ENCODE assay signal across 25 mouse cellular contexts in the genomic region with DNA sequence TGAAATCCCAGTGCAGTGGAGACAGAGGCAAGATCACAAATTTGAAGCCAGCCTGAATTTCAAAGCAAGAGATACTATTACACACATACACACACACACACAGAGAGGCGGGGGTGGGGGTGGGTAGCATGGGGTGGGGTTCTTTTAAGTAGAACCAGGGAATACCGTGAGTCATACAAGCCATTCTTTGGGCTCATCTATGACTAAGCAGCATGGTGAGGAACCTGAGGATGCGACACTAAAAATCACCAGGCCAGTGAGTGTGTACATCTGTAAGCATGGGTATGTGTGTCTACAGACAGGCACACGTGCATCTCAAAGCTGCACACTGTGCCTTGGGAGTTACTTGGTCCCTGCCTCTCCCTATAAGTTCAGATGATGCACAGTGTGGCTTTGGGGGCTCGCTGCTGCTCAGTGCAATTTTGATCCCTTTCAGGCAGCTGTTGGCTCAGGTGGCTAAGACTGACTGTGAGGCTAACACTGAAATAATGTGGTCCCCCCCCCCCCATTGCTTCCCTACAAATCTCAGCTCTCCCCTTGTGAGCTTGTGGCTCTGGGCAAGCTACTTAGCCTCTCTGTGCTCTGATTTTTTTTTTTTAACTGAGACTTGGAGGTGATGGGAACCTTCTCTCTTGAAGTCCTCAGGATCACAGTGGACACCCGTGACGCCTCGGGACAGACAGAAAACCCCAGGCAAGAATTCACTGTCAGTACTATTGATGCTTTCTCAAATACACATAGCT.
DNase-seq lines count a peak whose midpoint lies in the region; ATAC-seq and TF ChIP-seq lines count a peak whose summit lies in the region.
"Had no signal": no experiment of that assay in that cellular context is flagged by ENCODE, and none has a peak within 500 bp of the region (broad histone marks: within the 10 kb centered on the region; RNA-seq: fewer than 3 reads in every experiment).

No protein-coding gene starts in this region.

- no peaks in the 10 kb centered on the region for H3K36me3 ChIP-seq in embryonic facial prominence, embryonic 13.5 days
- no peaks in the 10 kb centered on the region for H3K36me3 ChIP-seq in embryonic facial prominence, embryonic 10.5 days (replicated peaks)
- H3K36me3 ChIP-seq in hindbrain, embryonic 12.5 days: no peaks in the 10 kb centered on the region
- no peaks in the 10 kb centered on the region for H3K36me3 ChIP-seq in hindbrain, embryonic 14.5 days (replicated peaks; ENCODE audit: control insufficient read depth, insufficient read depth)
- no peaks in the 10 kb centered on the region for H3K36me3 ChIP-seq in neural tube, embryonic 11.5 days (ENCODE audit: control insufficient read depth, insufficient read depth, low read length)
- H3K36me3 ChIP-seq in neural tube, embryonic 15.5 days: no peaks in the 10 kb centered on the region
- no peaks in the 10 kb centered on the region for H3K36me3 ChIP-seq in midbrain, embryonic 14.5 days (ENCODE audit: control insufficient read depth, insufficient read depth, low read length)
- H3K36me3 ChIP-seq: embryonic facial prominence, embryonic 15.5 days; heart, embryonic 13.5 days; limb, embryonic 12.5 days; liver, embryonic 15.5 days; neural tube, embryonic 13.5 days had no signal

- H3K9me3 ChIP-seq in embryonic facial prominence, embryonic 13.5 days: no peaks in the 10 kb centered on the region
- H3K9me3 ChIP-seq in embryonic facial prominence, embryonic 10.5 days: no peaks in the 10 kb centered on the region
- H3K9me3 ChIP-seq in hindbrain, embryonic 12.5 days (replicated peaks): no peaks in the 10 kb centered on the region
- H3K9me3 ChIP-seq in hindbrain, embryonic 14.5 days (ENCODE audit: control insufficient read depth, low read length): no peaks in the 10 kb centered on the region
- H3K9me3 ChIP-seq in neural tube, embryonic 11.5 days (ENCODE audit: control insufficient read depth, low read length): no peaks in the 10 kb centered on the region
- no peaks in the 10 kb centered on the region for H3K9me3 ChIP-seq in neural tube, embryonic 15.5 days (replicated peaks)
- H3K9me3 ChIP-seq in midbrain, embryonic 14.5 days (ENCODE audit: control insufficient read depth, low read length): no peaks in the 10 kb centered on the region
- H3K9me3 ChIP-seq: embryonic facial prominence, embryonic 15.5 days; heart, embryonic 13.5 days; limb, embryonic 12.5 days; liver, embryonic 15.5 days; neural tube, embryonic 13.5 days had no signal

- intact Hi-C loops in left cerebral cortex, adult 2 months (cut with DNase I): no loop called here

- H3K27ac ChIP-seq in embryonic facial prominence, embryonic 13.5 days: peak overlapping the region; percentile 45
- H3K27ac ChIP-seq in embryonic facial prominence, embryonic 10.5 days (replicated peaks): no peak overlapping the region
- H3K27ac ChIP-seq in hindbrain, embryonic 12.5 days: no peak overlapping the region
- H3K27ac ChIP-seq in hindbrain, embryonic 14.5 days: no peak overlapping the region
- H3K27ac ChIP-seq in neural tube, embryonic 11.5 days (ENCODE audit: low read depth, low read length): no peak overlapping the region
- H3K27ac ChIP-seq in neural tube, embryonic 15.5 days (replicated peaks): no peak overlapping the region
- 0 out of 2 replicates have a peak overlapping the region, but pooled peaks have one; percentile 13 for H3K27ac ChIP-seq in midbrain, embryonic 14.5 days (replicated peaks; ENCODE audit: low read depth, low read length)
- no peak overlapping the region for H3K27ac ChIP-seq in left cerebral cortex, adult 2 months
- H3K27ac ChIP-seq: embryonic facial prominence, embryonic 15.5 days; heart, embryonic 13.5 days; limb, embryonic 12.5 days; liver, embryonic 15.5 days; neural tube, embryonic 13.5 days had no signal

- H3K27me3 ChIP-seq in embryonic facial prominence, embryonic 13.5 days: no peaks in the 10 kb centered on the region
- H3K27me3 ChIP-seq in embryonic facial prominence, embryonic 10.5 days (replicated peaks; ENCODE audit: low read depth, poor library complexity, severe bottlenecking): peaks cover 11% of the 10 kb centered on the region; the same call in 1 of the 2 replicates
- H3K27me3 ChIP-seq in hindbrain, embryonic 12.5 days: peaks cover 42% of the 10 kb centered on the region
- peaks cover 21% of the 10 kb centered on the region for H3K27me3 ChIP-seq in hindbrain, embryonic 14.5 days (ENCODE audit: control insufficient read depth, insufficient read depth, low read length)
- no peaks in the 10 kb centered on the region for H3K27me3 ChIP-seq in neural tube, embryonic 11.5 days (ENCODE audit: control insufficient read depth, insufficient read depth, low read length)
- peaks cover 7% of the 10 kb centered on the region; the same call in 1 of the 2 replicates for H3K27me3 ChIP-seq in neural tube, embryonic 15.5 days (replicated peaks)
- H3K27me3 ChIP-seq in midbrain, embryonic 14.5 days (ENCODE audit: control insufficient read depth, insufficient read depth, low read length): peaks cover 27% of the 10 kb centered on the region
- H3K27me3 ChIP-seq: embryonic facial prominence, embryonic 15.5 days; heart, embryonic 13.5 days; limb, embryonic 12.5 days; liver, embryonic 15.5 days had no signal

- WGBS in embryonic facial prominence, embryonic 13.5 days: 39% methylated on average over 8 of the region's 8 CpGs
- 65% methylated on average over 8 of the region's 8 CpGs for WGBS in embryonic facial prominence, embryonic 10.5 days
- WGBS in hindbrain, embryonic 12.5 days: 49% methylated on average over 8 of the region's 8 CpGs
- WGBS in hindbrain, embryonic 14.5 days: 44% methylated on average over 8 of the region's 8 CpGs
- 69% methylated on average over 8 of the region's 8 CpGs for WGBS in neural tube, embryonic 11.5 days
- 49% methylated on average over 8 of the region's 8 CpGs for WGBS in neural tube, embryonic 15.5 days
- WGBS in midbrain, embryonic 14.5 days: 36% methylated on average over 8 of the region's 8 CpGs

- H3K4me1 ChIP-seq in embryonic facial prominence, embryonic 13.5 days: peaks cover 12% of the 10 kb centered on the region
- H3K4me1 ChIP-seq in embryonic facial prominence, embryonic 10.5 days: 0 out of 2 replicates have a peak, but pooled peaks cover 5% of the 10 kb centered on the region
- H3K4me1 ChIP-seq in hindbrain, embryonic 12.5 days: peaks cover 11% of the 10 kb centered on the region
- H3K4me1 ChIP-seq in hindbrain, embryonic 14.5 days (replicated peaks; ENCODE audit: control insufficient read depth, insufficient read depth, low read length): 0 out of 2 replicates have a peak, but pooled peaks cover 6% of the 10 kb centered on the region
- H3K4me1 ChIP-seq in neural tube, embryonic 11.5 days (ENCODE audit: control insufficient read depth, insufficient read depth, low read length): no peaks in the 10 kb centered on the region
- H3K4me1 ChIP-seq in neural tube, embryonic 15.5 days: peaks cover 7% of the 10 kb centered on the region
- peaks cover 11% of the 10 kb centered on the region; the same call in 1 of the 2 replicates for H3K4me1 ChIP-seq in midbrain, embryonic 14.5 days (ENCODE audit: control insufficient read depth, insufficient read depth, low read length)
- H3K4me1 ChIP-seq: limb, embryonic 12.5 days; liver, embryonic 15.5 days had no signal

- DNase-seq in embryonic facial prominence, embryonic 10.5 days (ENCODE audit: low spot score): no peak
- DNase-seq in hindbrain, embryonic 14.5 days (ENCODE audit: low spot score): no peak
- no peak for DNase-seq in neural tube, embryonic 11.5 days (ENCODE audit: low spot score)
- peak; percentile 23 for DNase-seq in midbrain, embryonic 14.5 days
- no peak for DNase-seq in left cerebral cortex, adult 2 months (ENCODE audit: extremely low spot score in 1 of 2, low spot score in 2 of 2)
- DNase-seq: adrenal gland, postnatal 14 days; cerebellum, adult 11-12 months; cerebellum, adult 9-11 months; gastrocnemius, postnatal 10 days; heart, postnatal 10 days; kidney, adult 8-10 months; kidney, postnatal 10 days; layer of hippocampus, postnatal 36 days; lung, embryonic 14.5 days; lung, postnatal 14 days had no signal

- H3K9ac ChIP-seq in embryonic facial prominence, embryonic 13.5 days: no peak overlapping the region
- no peak overlapping the region for H3K9ac ChIP-seq in hindbrain, embryonic 12.5 days
- no peak overlapping the region for H3K9ac ChIP-seq in hindbrain, embryonic 14.5 days
- H3K9ac ChIP-seq in neural tube, embryonic 11.5 days (ENCODE audit: low read length): no peak overlapping the region
- H3K9ac ChIP-seq in neural tube, embryonic 15.5 days (replicated peaks): no peak overlapping the region
- H3K9ac ChIP-seq in midbrain, embryonic 14.5 days (replicated peaks; ENCODE audit: low read length): no peak overlapping the region
- H3K9ac ChIP-seq: embryonic facial prominence, embryonic 15.5 days; heart, embryonic 13.5 days; limb, embryonic 12.5 days; liver, embryonic 15.5 days; lung, embryonic 14.5 days; neural tube, embryonic 13.5 days had no signal

- 0 out of 2 replicates have a peak overlapping the region, but pooled peaks have one; percentile 5 for H3K4me2 ChIP-seq in embryonic facial prominence, embryonic 13.5 days
- no peak overlapping the region for H3K4me2 ChIP-seq in hindbrain, embryonic 12.5 days (replicated peaks)
- H3K4me2 ChIP-seq in hindbrain, embryonic 14.5 days (replicated peaks): no peak overlapping the region
- H3K4me2 ChIP-seq in neural tube, embryonic 11.5 days (ENCODE audit: low read depth): no peak overlapping the region
- no peak overlapping the region for H3K4me2 ChIP-seq in neural tube, embryonic 15.5 days
- H3K4me2 ChIP-seq in midbrain, embryonic 14.5 days (ENCODE audit: low read length): no peak overlapping the region
- H3K4me2 ChIP-seq: embryonic facial prominence, embryonic 15.5 days; heart, embryonic 13.5 days; limb, embryonic 12.5 days; liver, embryonic 15.5 days; lung, embryonic 14.5 days; neural tube, embryonic 13.5 days had no signal

- no peak overlapping the region for H3K4me3 ChIP-seq in embryonic facial prominence, embryonic 13.5 days
- H3K4me3 ChIP-seq in embryonic facial prominence, embryonic 10.5 days: no peak overlapping the region
- H3K4me3 ChIP-seq in hindbrain, embryonic 12.5 days: no peak overlapping the region
- H3K4me3 ChIP-seq in hindbrain, embryonic 14.5 days (replicated peaks; ENCODE audit: low read length): no peak overlapping the region
- no peak overlapping the region for H3K4me3 ChIP-seq in neural tube, embryonic 11.5 days (ENCODE audit: low read depth, low read length)
- H3K4me3 ChIP-seq in neural tube, embryonic 15.5 days (replicated peaks): no peak overlapping the region
- H3K4me3 ChIP-seq in midbrain, embryonic 14.5 days (replicated peaks; ENCODE audit: low read depth, low read length): no peak overlapping the region
- no peak overlapping the region for H3K4me3 ChIP-seq in left cerebral cortex, adult 2 months
- H3K4me3 ChIP-seq: embryonic facial prominence, embryonic 15.5 days; heart, embryonic 13.5 days; limb, embryonic 12.5 days; liver, embryonic 15.5 days; neural tube, embryonic 13.5 days had no signal

- TF ChIP-seq CTCF in left cerebral cortex, adult 2 months (IDR thresholded peaks at IDR 0.05): no peak

- ATAC-seq in embryonic facial prominence, embryonic 13.5 days (ENCODE audit: insufficient number of reproducible peaks, insufficient read depth, low FRiP score, low TSS enrichment, low read depth): no peak
- 0 out of 2 replicates have a peak, but pooled peaks have one; percentile 35 for ATAC-seq in hindbrain, embryonic 12.5 days (ENCODE audit: low FRiP score)
- no peak for ATAC-seq in hindbrain, embryonic 14.5 days (ENCODE audit: low FRiP score)
- peak; percentile 50 for ATAC-seq in neural tube, embryonic 11.5 days (ENCODE audit: insufficient read depth, low FRiP score, low TSS enrichment)
- ATAC-seq in neural tube, embryonic 15.5 days (ENCODE audit: low FRiP score): no peak
- no peak; the same call in 1 of the 2 replicates for ATAC-seq in midbrain, embryonic 14.5 days (ENCODE audit: low FRiP score, low TSS enrichment)
- ATAC-seq: CD4-positive, CD25-positive, alpha-beta regulatory T cell, adult 4 months; intestine, embryonic 16.5 days had no signal

Comparison
In these comparisons a context has a peak if more than half of its experiments do, and no peak if none do; other contexts are left out.
1. ATAC-seq: peak in hindbrain, embryonic 12.5 days (single experiment) and neural tube, embryonic 11.5 days (single experiment); none in embryonic facial prominence, embryonic 13.5 days (single experiment), hindbrain, embryonic 14.5 days (single experiment), neural tube, embryonic 15.5 days (single experiment) and midbrain, embryonic 14.5 days (single experiment).
2. H3K27ac ChIP-seq: peak in embryonic facial prominence, embryonic 13.5 days (single experiment) and midbrain, embryonic 14.5 days (single experiment); none in embryonic facial prominence, embryonic 10.5 days (single experiment), hindbrain, embryonic 12.5 days (single experiment), hindbrain, embryonic 14.5 days (single experiment), neural tube, embryonic 11.5 days (single experiment), neural tube, embryonic 15.5 days (single experiment) and left cerebral cortex, adult 2 months (single experiment).